Mouse (Mus musculus) thymus, postnatal 25 days (tissue): ENCODE data around the gene Map7.
A peak's percentile ranks its signal among the peaks of the same experiment; 100 is the strongest.

Experiments used
- DNase-seq: peaks from one replicate; pipeline ENCODE4 v3.0.0; 2022

The Map7 gene

DNA sequence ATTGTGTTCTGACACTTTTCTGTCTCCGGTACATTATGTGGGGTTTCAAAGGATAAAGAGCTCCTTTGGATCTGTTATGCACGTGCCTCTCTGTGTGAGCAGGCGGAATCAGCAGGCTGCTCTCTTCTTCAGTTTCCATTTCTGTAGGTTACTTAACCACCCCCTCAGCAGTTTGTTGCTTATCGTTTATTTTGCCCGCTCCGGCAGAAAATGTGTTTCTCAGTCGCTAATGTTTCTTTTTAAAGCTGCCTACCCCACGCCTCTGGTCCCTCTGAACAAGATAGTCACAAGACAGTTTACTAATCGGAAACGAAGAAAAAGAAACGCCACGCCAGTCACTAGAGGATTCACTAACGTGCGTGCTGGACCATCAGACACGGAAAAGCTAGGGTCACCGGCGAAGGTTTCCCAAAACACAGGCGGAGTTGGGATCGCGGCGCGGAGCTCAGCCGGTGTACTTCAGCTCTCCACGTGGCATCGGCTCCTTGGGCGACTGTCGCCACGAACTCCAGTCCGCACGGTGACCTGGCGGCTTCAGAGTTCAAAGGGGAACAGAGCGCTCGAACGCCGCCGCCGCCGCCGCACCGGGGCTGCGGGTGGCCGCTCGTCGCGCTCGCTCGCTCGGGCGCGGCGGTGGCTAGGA, at the start of gene Map7:
TSS of gene Map7 (plus strand) at position 342 of the 643 bp plus-strand sequence.
- no peak for DNase-seq

DNA sequence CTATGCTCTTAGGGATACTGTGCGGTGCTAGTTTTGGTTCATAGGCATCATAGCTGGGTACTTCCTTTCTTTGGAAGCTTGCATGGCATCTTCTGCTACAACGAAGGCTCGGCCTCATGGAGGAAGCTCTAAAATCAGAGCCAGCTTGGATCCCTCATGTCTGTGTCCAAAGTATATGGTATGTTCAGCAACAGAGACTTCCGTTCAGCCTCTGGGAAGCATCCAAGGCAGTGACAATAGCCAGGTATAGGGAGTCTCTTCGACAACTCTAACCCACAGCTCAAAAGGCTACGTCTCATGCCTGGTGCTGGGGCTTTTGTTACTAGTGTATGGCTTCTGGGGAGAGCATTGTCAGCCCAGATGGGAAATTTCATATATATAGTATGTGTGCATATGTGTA, 46.8 kb upstream of the Map7 start:
- DNase-seq = no peak

DNA sequence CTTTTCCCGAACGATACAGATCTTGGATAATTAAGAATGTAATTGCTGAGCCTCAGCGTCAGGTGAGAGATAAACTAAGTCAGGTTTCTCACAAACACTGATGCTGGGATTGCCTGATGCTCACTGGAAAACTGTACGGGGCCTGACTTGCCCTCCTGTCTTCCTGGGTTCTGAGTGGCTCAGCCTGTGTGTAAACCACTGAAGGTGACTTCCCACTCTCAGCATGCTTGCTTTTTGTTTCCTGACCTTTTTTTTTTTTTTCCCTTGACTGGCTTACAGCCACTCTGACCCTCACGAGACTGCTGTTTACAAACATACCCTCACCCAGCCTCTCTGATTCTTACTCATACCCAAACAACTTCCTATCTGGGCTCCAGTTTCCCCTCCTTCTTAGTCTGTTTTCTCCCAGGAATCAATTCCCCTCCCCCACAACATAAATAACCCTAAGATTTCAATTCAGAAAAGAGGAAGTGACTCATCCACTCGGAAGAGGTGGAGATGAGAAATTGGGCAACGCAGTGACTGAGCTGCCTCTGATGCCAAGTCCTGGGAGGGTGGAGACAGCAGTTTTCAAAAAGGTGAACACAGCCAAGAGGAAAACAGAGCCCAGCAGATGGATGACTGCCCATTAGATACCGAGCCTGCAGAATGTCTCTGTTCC, 43.9 kb upstream of the Map7 start:
- no peak for DNase-seq

DNA sequence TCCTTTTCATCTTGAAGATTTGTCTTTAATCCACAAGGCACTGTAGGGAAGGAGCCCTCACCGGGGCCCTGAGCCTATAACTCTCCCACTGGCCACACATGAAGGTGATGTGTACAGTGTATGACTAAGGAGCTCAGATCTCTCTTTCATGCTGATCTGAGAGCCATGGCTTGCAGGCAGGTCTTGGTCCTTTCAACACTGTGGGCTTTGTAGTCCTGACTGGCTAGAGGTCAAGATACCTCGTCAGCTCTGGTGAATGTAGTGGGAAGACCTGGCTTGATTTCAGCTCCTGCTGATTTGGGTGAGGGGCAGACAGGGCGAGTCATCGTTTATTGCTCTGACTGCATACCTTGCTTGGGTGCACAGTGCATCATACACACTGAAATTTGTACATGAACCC, 42.7 kb upstream of the Map7 start:
- no peak for DNase-seq

DNA sequence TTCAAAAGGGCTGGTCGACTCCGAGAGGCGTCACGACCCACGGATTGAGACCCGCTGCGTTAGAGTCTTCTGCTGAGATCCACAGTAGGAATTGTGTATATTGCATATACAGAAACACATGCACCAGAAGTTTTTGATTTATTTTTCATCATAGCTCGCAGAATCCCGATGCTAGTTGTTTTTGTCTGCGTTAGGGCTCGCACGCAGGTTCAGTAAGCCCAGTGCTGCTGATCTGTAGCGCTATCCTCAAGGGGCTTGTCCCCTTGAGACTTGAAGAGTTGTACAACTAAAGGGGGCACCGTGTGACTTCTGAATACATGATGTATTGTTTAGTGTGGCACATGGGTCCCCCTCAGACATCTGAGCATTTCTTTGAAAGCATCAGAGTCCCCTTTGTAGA, 41.2 kb upstream of the Map7 start:
- DNase-seq = no peak

DNA sequence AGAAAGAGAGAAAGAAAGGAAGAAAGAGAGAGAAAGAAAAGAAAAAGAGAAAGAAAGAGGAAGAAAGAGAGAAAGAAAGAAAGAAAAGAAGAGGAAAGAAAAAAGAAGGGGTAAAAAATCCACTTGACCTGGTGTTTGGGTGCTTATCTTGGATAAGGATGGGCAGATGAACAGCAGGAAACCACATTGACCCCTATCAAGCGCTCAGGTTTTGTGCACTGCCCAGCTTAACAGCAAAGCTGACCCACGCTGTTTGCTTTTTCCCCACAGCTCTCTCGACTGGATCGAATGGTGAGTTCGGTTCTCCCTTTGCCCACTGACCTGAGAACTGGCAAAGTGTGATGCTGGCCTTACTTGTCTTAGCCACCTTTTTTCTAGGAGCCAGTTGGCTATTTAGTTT, 36.8 kb upstream of the Map7 start:
- no peak for DNase-seq

DNA sequence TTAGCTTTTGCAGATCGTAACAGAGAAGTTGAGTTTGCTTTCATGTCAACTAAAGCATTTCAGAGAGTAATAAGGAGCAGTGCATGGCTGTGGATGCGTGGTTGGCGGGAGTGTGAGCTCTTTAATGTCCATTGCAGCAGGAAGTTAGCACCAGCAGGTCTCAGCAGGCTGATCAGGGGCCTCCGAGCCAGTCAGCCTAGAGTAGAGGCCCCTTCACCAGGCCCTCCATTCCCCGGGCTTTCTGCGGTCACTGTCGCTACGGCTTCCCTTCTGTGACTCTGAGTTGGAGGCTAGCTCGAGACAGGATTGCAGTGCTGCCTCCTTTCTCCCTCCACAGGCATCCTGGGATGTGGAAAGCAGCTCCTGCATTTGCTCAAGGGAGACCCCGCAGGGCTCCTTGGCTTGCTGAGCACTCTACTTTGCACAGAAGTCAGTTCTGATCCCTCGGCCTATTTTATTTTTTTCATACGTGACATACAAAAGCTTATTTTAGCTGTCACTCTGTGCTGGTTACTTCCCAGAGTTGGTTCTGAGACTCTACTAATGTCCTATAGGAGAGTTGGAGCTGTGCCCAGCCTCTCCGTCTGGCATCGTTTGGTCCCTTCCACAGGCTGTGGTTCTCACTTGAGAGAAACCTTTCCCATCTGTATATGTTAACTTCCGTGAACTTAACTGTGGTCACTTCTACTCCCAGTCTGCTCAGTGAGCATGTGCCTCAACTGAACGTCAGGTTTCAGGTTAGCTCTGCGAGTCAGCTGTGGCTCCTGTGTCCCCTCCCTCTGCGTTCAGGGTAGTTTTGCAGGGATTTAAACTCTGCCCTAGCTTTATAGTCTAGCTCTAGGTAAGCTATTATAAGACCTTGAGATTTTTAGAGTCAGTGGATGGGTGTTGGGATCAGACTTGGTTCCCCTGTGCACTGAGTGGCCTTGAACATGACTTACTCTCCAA, 36.0 kb upstream of the Map7 start:
- DNase-seq = no peak

DNA sequence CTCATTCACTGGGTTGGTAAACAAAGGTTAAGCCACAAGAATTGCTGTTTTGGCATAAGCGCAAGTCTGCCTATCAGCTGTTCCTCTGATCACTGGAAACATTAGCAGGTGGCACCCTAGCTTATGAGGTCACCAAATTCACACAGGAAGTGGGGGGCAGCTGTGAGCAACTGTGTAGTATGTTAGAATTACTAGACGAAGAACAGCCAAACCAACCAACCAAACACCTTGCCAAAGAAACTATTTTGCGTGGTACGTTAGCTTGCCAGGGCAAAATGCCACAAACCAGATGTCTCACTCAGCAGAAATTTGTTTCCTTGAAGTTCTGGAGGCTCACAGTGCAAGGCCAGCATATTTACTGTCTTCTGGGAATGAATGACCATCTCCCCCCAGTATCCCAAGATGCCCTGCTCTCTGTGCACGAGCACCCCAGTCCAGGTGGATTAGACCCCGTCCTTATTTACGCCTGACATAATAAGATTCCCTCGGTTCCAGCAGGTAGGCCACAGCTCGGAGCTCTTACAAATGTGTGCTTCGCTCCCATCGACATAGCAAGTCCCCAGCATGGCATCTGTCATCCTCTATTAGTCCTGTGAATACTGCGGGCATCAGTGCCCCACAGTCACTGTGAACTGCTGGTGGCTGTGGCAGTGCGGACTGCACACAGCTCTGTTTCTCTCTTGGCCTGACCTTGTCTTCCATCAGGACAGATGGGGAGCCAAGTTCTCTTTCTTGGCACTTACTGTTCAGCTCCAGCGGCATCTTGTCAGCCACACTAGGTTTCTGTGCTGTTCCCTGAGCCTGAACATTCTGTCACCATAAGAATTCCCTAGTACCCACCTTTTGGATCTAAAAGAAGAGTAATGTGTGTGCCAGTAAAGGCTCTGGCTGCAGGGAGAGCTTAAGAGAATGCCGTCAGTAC, 28.5 kb upstream of the Map7 start:
- DNase-seq = peak; percentile 80

DNA sequence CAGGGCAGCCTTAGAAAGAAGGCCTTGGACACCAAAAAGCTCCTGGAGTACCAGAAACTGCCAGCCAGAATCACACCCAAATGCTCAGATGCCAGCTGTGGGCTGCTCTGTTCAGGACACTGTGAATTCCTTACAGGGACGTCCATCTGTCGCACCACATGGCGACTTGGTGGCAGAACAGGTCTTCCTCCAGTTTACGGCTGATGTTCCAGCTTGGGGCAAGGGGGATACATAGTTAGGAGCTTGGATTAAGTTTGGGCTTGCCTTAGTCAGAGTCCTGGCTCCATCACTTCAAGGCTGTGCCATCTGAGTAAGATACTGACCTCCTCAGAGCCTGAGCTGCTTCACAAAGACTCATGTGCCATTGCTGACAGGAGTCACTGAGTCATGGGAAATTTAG, 26.3 kb upstream of the Map7 start:
- no peak for DNase-seq

DNA sequence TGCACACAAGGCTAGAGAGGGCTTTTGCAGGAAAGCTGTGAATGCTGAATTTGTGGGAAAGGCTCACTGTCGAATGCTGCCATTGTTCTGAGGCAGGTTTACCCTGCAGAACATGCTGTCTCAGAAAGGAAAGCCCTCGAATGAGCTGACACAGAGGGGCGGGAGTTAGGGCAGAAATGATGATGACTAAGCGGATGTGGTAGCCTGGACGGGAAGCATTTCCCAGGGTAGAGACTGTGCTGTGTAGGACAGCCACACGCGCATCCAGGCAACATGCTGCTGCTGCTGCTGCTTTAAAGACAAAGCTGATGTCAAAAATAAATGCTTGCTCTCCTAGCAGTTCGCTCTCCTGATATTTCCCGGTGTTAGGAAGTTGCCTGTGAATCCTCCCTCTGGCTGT, 24.9 kb upstream of the Map7 start:
- peak; percentile 72 for DNase-seq

DNA sequence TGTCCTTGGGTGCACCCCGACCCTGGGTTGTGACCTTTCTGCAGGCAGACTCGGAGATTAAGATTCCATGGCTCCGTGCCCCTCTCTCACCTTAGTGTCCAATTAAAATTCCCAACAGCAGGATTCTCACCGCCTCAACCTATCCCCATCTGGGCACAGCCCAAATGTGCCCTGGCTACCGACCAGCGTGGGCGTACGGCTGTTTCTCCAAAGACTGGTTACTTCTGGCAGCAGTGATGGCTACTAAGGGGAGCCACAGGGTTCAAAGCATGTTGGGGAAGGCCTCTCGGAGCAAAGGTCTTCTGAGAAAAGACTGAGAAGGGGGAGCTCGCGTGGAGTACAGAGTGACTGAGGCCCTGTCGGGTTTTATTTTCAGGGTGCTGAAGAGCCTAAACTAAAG, 23.7 kb upstream of the Map7 start:
- DNase-seq = no peak

DNA sequence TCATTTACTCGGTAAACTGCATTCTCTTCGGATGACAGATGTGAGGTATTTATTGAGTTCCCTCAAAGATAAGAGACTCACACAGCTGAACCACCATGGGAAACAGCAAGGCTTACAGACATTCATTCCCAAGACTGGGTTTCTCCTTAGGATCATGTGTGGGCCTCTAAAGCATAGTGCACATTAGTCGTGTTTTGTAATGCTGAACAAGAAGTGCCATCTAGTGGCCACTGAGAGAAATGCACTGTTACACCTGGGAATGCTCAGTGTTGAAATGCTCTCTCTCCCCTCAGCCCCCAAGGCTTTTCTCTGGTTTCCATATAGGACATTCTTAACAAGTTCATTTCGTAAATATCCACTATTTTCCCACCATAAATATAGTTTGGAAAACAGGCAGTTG, 23.0 kb upstream of the Map7 start:
- peak; percentile 72 for DNase-seq

DNA sequence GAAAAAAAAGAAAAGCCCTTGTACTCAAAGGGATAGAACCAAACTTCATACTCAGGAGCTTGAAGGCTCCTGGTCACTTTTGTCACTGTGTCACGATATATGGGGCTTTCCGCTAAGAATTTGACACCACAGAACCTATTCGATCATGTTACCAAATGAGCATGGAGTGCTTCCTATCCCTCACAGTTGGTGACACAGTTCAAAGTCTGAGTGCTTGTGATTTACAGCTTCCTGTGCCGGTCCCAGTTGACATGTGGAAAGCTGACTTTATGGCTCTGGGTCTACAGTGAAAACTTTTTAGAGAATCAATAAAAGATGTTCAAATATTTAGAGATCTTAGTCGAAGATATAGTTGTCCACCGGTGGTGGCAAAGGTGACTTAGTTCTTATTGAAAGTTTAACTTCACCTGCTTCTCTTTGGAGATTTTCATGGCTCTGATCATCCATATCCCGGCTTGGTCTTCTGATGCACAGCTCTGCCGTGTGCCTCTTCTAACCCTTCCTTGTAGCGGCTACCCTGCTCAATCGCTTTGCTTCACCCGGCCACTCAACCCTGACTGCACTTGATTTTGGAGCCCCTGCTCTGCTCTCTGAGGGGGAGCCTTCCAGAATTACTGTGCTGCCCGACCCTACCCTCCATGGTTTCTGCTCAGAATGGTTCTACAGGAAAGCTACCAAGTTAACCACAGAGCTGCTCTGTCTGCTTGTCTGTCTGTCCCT, 15.2 kb upstream of the Map7 start:
- DNase-seq = no peak

DNA sequence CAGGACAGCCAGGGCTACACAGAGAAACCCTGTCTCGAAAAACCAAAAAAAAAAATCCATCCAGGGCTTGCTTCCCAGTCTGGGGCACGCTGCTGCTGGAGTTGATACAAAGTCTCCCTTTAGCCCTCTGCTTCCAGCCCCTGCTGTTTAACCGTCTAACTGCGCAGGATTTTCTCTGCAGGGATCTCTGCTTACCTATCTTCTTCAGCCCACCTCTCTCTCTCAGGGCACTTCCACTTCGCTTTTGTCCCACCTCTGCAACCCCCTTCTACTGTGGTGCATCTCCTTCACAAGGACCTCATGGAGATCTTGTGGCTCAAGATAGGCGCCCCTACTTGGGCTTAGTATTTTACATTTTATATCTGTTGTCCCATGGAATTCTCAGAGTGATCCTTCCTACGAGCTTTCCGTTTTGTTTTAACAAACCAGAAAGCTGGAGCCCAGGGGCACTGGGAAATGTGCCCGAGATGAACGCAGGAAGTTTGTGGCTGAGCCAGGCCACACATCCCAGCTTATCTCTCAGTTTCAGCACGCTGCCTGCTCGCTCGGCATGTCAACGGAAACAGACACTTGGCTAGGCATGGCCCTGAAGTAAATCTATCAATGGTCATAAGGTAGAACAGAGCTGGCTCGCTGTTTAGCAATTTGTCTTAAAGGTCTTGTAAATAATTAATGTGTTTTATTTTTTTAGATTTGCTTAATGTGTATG, 12.8 kb upstream of the Map7 start:
- DNase-seq = peak; percentile 23

DNA sequence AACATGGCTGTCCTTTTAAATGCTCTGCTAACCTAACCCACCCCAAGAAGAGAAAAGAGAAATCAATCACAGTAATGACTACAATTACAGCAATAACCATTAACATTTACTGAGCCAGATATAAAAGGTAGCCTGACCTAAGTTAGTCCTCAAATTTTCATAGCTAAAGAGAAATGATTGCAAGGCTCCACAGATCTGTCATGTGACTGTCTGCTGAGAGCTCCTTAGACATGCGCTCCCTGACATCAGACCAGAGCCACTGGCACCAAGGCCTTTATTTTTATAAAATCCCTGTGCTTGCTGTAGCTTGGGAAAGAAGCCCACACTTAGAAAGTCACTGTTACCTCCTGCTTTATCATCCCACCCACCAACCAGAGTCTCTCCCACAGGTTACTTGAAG, 11.8 kb upstream of the Map7 start:
- DNase-seq = no peak

DNA sequence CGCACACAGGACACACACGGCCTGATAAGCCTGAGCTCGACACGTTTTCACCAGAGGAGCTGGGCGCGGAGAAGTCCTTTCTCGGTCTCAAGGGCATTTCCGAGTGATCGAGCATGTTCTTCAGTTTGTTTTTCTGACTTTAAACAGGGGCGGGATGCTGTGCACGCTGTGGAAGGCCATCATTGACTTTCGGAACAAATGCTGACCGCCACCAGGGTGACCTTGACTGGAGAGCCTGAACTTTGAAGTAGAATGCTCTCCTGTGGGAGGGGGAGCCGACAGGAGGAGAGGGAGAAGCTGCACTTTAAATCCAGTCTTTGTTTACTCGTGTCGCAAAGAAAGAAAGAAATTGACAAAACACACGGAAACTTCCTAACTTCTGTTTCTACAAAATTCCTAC, 6.9 kb upstream of the Map7 start:
- DNase-seq = no peak

DNA sequence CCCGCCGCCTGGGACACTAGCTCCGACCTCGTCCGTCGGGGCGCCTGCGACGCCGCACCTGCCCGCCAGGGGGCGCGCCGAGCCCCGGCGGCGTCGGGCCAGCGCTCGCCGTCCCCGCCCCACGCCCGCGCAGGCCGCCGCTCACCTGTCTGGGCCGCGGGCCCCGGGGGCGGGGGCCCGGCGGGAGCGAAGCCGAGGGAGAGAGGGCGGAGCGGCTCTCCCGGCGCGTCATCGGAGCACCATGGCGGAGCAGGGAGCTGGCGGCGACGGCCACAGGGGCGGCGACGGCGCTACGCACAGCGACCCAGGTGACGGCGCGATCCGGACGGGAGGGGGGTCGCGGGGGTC, 476 bp downstream of the Map7 start:
- peak; percentile 57 for DNase-seq

DNA sequence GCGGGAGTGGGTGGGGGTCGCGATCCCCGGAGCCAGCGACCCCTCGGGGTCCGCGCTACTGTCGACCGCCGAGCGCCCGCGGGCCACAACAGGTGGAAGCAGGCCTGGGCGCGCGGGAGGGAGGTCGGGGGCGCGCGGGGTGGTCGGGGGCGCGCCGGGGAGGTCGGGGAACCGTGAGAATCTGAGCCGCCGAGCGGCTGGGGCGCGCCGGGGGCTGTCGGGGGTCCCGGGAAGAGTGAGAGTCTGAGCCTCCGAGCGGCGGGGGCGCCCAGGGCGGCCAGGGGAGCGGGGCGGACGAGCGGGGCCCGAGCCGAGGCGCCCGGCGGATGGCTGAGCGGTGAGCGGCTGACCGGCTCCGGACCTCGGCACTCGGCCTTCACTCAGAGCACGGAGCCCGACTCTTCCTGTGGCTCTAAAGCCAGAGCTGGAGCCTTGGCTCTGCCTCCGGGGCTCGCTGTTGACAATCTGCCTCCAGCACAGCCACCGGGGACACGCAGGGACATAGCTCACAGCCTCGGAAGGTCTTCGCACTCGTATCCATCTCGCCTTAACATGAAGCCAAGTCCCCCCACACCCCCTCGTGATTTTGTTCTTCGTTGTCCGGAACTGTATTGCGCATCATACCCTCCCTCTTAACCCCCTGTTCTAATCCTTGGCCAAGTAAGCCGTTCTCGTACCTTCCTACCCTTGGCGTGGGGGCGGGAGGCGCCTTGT, 1.0 kb downstream of the Map7 start:
- DNase-seq = no peak

DNA sequence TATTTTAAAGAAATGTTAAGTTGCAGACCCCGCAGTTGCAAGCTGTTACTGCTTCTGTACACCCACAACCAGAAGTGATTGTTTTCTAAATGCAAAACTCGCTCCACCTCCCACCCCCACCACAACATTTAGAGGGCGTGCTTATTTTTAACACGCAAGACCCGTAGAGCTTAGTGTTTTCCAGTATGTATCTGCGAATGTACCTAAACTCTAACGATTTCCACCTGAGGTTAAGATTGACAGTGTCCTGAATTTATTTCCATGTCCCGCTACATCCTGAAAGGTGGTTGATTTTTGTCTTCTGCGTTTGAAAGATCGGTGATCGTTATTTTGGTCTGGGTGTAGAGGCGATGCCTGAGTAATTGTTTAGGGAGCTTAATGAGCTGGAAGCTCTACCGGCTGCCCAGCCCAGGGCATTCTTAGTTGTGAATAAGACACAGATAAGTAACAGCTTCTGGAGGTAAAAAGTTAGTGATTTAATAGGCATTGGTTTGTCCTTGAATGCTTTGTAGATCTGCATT, 1.6 kb downstream of the Map7 start:
- DNase-seq = no peak

DNA sequence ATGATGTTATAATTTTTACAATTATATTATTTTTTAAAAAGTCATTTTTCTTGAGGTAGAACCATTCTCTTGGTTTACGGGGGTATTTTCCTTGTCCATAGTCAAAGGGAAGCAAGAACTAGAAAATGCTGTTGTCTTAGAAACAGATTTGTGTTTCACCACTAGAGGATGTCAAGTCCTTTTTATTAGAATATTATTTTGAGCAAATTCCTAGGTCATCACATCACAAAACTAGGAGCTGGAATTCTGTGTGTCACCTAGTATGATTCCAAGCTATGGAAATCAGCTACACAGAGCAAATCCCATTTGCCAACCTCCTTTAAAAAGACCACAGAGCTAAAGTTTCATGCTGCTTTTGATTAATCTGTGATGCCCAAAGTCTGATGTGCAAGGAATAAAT, 3.9 kb downstream of the Map7 start:
- DNase-seq = no peak

DNA sequence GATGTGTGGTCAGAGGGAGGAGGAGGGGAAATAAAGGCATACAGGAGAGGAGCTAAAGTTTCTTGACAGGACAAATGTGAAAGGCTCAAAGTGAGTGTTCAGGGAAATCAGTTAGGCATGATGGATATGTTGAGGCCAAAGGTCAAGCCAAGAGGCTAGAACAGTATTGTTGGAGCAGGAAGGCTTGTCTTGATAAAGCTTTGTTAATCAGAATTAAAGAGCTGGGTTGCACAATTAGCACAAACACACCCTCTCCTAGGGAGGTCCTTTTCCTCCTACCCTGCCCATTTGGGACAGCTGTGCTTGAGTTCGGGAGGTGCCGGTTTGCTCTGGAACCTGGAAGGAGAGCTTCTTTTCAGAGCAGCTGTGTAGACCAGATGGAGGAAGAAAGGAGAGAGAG, 5.2 kb downstream of the Map7 start:
- DNase-seq = no peak
